Mouse (Mus musculus) embryo, embryonic 10.5 days (tissue): ENCODE data around the gene Slc35g3.
A peak's percentile ranks its signal among the peaks of the same experiment; 100 is the strongest.

Experiments used
- DNase-seq: peaks from one replicate; pipeline ENCODE4 v3.0.0-alpha.2; 2015; ENCODE audit warnings: low spot score

Slc35g3 gene

DNA sequence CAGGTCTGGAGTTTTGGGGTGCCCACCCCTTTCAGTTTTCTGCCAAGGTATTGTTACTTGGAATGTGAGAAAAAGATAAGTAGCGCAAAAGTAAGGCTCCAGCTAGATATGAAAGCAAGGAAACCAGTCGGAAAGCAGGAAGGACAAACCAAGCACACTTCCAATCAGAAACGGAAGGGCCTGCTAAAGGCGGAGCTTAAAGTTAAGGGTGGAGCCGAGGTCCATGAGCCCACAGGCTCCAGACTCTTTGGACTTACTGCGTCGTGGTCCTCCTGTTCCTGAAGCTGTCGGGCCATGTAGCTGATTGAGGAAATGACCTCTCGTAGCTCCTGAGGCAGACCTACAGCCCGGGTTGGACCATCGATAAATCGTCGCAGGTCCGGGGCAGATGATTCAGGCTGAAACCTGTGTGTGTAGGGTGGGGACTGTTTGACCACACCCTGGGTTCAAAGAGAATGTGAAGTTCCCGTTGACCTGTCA, 23.1 kb upstream of the Slc35g3 start:
- DNase-seq: peak; percentile 33

DNA sequence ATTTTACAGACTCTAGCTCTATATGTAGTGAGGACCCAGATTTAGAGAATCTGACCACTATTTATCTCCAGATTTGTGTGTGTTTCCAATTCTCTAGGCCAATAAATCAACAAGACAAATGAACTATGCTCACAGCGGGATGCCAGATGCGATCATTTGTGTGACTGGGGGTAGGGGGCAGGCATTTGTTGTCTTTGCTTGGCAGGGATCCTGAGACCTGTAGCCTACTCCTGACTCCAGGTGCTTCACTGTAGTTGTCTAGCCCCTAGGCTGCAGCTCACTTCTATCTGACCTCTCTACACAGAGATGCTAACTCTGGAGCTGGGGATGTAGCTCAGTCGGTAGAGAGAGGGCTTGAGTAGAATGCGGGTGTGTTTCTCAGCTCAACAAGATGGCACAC, 20.1 kb upstream of the Slc35g3 start:
- no peak for DNase-seq

- no peak for DNase-seq
These were observed 17.2 kb upstream of the Slc35g3 start for GRCm38 (mm10) chr11:69778985-69779384.

DNA sequence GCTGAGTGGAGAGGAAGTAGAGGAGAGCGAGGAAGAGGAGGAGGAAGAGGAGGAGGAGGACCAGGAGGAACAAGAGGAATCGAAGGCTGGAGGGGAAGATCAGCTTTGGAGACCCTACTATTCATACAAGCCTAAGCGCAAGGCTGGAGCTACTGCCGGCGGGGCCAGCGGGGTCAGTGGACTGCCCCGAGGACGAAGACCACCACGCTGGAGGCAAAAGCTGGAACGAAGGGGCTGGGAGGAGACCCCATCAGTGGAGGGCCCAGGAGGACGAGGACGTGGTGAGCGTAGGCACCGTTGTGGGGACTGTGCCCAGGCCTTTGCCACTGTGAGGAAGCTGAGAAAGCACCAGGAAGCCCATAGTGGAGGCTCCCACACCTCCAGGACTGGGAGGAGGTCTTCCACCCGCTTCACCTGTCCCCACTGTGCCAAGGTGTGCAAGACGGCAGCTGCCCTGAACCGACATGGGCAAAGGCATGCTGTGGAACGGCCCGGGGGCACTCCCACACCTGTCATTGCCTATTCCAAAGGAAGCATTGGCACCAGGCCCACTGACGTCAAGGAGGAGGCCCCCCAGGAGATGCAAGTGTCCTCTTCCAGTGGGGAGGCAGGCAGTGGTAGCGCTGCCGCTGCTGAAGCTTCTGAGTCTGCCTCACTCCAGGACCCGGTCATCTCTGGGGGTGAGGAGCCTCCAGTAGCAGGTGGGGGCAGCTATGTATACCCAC, 16.7 kb upstream of the Slc35g3 start:
- DNase-seq: no peak

DNA sequence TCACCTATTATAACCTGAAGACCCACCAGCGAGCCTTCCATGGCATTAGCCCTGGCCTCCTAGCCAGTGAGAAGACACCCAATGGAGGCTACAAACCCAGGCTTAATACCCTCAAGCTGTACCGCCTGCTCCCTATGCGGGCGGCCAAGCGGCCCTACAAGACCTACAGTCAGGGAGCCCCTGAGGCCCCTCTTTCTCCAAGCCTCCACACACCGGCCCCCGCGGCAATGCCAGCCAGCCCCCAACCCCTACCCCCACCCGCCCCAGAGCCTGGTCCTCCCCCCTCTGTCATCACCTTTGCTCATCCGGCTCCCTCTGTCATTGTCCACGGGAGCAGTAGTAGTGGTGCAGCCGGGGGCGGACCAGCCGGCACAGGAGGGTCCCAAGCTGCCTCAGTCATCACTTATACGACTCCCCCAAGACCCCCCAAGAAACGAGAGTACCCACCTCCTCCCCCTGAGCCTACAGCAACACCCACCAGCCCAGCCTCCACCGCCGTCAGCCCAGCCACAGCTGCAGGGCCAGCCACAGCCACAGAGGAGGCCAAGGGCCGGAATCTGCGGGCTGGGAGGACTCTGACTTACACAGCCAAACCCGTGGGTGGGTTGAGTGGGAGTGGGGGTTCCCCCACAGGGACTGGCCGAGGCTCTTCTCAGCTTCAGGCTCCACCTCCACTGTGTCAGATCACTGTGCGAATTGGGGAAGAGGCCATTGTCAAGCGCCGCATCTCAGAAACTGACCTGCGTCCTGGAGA, 15.9 kb upstream of the Slc35g3 start:
- no peak for DNase-seq

GRCm38 (mm10) chr11:69776488-69776887, 14.7 kb upstream of the Slc35g3 start:
- no peak for DNase-seq

DNA sequence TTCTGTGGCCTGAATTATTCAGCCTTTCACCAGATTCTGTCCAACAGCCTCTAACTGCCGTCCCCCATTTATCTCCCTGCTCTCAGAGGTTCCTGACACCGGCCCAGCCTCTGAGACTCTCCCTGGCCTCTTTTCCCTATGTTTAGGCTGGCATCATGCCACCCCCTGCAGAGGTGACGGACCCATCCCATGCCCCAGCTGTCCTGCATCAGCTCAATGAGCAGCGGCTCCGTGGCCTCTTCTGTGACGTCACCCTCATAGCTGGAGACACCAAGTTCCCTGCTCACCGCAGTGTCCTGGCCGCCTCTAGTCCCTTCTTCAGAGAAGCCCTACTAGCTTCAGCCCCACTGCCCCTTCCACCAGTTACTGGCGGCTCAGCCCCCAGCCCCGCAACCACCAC, 13.9 kb upstream of the Slc35g3 start:
- DNase-seq: no peak

- DNase-seq: no peak
These were observed 13.2 kb upstream of the Slc35g3 start for GRCm38 (mm10) chr11:69774961-69775360.

- no peak for DNase-seq
These were observed 5.8 kb upstream of the Slc35g3 start for GRCm38 (mm10) chr11:69767625-69767909.

DNA sequence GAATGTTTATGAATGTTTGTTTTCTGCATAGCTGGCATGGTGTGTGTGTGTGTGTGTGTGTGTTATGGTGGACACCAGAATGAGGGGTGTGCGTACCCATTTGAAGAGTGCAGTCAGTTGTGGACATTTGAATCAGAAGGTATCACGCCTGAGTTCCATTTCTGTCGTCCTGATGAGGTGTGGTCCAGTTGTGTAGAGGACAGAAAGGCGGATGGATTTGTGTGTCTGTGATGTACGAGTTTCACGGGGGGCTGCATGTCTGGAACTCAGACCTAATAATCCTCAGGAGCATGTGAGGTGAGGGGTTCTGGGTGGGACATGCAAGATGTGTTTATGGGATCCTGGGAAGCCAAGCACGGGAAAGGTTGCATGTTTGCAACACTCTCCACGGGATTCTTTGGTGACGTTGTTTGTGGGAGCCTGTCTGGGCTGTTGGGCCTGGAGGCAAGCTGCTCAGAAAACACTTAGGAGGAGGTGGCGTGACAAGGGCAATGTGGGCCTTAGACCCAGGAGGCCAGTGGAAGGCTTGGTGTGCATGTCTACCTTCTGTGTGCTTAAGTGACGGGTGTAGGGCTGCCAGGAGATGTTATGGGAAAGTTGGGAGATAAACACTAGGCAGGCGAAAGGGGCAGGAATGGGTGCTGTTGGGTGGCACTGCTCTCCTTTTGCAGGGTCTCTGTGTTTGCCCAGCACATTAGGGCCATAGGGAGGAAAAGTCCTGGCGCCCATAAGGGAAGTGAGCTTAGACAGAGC, 5.3 kb upstream of the Slc35g3 start:
- DNase-seq: no peak

DNA sequence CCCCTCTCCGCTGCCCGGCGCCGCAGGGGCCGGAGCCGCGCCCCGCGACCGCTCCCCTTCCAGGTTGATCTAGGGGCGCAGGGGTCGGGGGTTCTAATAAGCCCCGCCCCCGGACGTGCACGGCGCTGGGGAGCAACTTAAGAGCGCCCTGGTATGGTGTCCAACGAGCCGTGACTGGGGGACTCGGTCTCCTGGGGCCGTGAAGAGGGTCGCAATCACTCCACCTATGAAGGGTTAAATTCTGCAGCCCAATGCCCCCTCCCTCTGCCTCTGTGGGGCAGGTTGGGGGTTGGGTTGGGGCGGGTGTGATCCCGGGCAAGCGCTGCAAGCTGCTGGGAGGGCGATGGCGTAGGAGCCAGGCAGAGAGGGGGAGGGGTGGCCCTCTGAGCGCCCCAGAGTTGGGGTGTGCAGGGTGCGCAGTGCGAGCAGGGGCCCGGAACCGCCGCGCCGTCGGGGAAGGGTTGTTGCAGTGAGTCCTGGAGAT, 4.4 kb upstream of the Slc35g3 start:
- peak; percentile 61 for DNase-seq

DNA sequence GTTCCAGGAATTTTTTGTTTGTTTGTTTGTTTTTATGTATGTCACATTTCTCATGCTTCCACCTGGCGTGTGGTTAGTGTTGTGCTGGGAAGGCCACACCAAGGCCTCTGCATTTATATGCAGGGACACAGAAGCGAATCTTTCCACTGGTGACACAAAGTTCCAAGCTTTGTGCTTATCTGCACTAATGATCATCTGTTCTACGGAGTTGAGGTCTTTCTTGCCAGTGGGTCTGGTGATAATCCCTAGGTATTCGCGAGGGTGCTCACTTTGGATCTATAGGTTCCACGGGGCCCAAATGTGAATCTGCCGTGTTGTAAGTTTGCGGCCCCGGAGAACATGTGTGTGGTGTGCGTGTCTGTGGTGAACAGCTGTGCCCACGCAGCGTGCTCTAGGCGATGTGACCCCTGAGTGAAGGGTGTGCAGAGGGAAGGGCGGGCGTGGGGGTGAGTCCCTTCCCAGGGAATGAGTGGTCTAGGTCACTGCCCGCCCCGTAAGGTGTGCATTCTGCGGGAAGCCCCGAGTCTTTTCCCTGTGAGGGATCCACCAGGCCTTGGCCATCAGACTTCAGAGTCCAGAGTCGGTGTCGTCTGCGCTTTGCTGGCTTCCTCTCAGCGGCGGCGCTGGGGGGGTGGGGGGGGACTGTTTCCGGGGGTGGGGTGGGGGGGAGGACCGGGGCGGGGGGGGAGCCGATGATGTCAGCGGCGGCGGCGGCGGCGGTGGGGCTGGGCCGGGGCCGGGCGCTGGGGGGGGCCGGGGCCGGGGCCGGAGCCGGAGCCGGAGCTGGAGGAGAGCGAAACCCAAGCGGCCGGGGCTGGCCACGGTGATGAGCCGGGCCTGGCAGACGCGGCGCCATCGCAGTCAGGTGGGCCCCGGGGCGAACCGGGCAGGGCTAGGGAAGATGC, 3.7 kb upstream of the Slc35g3 start, which contains the start of gene Zbtb4:
Zbtb4 (plus strand) TSS at position 692 of the 905 bp plus-strand sequence.
- DNase-seq: peak; percentile 39

DNA sequence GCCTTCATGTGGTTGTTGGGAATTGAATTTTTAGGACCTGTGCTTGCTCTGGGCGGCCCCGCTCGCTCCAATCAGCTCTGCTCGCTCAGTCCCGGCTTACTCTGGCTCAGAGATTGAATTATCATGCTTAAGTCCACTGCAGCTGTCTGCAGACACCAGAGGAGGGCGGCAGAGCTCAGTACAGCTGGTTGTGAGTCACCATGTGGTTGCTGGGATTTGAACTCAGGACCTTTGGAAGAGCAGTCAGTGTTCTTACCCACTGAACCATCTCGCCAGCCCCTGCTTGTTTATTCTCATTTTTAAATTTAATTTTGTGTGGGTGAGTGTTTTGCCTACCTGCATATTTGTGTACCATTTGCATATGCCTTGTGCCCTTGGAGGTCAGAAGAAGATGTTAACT, 1.8 kb upstream of the Slc35g3 start:
- DNase-seq: no peak

DNA sequence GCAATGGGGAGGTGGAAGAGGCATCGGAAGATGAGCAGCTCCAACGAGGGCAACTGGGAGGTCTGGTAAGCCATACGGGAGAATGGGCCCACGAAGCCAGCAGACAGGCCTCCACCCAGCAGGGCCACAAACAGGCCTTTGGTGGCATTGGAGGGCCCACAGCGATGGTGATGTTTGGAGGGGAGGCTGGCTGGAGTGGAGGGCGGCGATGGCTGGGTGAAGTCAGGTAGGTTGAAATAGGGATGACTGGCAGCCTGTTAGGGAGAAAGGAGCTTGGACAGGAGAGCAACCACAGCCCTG, 917 bp downstream of the Slc35g3 start:
- no peak for DNase-seq

- DNase-seq: no peak
These were observed 1.4 kb downstream of the Slc35g3 start for GRCm38 (mm10) chr11:69760160-69760900.

DNA sequence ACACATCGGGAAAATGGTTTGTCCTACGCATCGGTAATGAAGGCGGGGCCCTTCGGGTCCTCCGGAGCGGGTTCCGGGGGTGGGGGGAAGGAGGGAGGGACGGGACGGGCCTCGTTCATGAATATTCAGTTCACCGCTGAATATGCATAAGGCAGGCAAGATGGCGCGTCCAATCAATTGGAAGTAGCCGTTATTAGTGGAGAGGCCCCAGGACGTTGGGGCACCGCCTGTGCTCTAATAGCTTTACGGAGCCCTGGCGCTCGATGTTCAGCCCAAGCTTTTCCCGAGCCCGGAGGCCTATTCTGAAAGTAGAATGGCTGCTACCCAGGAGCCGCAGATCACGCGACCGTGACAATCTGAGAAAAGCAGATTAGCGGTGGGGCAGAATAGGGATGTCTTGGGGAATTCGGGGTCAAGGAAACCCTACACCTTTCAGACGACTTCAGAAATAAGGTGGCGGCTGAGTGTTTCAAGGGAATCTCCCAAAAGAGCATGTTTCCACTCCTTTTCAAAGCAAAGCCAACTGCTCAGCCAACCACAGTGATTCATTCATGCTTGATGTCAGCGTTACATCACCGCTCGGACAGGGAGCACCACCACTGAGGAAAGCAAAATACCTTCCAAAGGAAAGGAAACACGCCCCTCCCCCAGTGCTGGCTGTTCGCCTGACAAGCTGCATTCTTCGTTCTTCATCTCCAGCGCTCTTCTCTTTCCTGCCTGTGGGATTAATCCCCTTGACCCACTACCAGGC, 2.6 kb downstream of the Slc35g3 start:
- peak; percentile 96 for DNase-seq

- DNase-seq: peak; percentile 98
These were observed 3.2 kb downstream of the Slc35g3 start, which contains the start of gene Polr2a for GRCm38 (mm10) chr11:69758478-69758970. Gene Polr2a (minus strand): TSS chr11:69758637.

GRCm38 (mm10) chr11:69758090-69758456, 3.7 kb downstream of the Slc35g3 start:
- peak; percentile 94 for DNase-seq

DNA sequence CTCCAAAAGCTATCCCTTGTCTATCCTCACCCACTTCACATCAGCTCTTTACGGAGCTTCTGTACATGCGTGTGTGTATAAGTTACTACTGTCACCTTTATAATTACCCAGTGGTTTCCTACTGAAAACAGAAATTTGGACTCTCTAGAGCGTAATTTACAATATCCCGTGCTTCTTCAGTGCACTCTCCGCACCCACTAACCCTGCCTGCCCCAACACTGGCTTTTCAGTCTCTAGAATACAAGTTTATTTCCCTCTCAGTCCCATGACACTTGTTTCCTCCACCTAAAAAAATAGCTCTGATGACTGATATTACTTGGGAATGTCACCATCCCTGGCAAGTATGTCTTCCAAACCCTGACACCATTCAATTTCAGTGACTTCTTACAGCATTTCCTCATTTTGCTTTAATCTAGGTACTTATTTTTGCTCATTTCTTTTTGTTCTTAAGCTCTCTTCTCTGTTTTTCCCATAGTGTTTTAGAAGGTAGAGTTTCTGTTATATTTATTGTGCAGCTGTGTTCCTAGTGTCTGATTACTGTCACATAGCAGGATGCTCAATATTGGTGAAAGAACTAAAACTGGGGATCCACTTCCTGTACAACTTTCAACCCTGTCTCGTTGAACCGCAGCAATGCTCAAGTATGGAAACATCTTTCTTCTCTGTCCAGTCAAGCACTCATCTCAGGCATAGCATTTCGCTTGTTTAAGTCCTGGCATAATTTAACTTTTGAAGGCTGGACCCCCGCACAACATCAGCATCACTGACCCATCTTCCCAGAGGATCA, 4.3 kb downstream of the Slc35g3 start:
- DNase-seq: no peak
